25 mouse cellular contexts compared by ENCODE assay signal in the genomic region with DNA sequence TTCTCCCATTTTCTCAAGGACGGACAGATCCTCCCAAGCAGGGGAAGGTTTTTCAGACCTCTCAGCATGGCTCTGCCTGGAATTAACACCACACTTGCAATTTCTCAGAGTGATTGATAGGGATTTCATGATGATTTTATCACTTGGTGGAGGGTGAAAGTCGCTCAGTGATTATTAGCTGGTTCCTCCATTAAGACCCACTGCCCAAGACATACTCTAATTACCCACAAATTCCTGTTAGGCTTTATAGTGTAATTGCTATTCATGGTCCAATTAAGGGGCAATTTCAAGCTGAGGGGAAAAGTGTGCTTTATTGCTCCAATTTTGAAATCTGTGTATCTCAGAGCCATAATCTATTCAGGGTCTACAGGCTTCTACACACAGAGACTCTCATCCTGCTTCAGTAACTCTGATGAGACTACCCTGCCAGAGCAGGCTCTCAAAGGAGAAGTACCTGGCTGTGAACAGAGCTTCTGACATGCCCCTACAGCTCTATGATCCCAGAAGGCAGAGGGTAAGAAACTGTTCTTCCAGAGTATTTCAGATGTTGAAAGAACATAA. TPM values are rescaled to one million over a fixed set of nuclear protein-coding genes. Genes with fewer than 3 reads are reported as not detected.
"Had no signal": no experiment of that assay in that cellular context is flagged by ENCODE, and none has a peak within 500 bp of the region (broad histone marks: within the 10 kb centered on the region; RNA-seq: fewer than 3 reads in every experiment).

No protein-coding gene starts in this region.

- H3K4me2 ChIP-seq: limb, embryonic 13.5 days; liver, embryonic 12.5 days; liver, embryonic 15.5 days; midbrain, embryonic 11.5 days; stomach, embryonic 15.5 days had no signal

- H3K27me3 ChIP-seq: limb, embryonic 13.5 days; liver, embryonic 12.5 days; liver, embryonic 15.5 days; stomach, embryonic 15.5 days had no signal

- H3K4me3 ChIP-seq: layer of hippocampus, adult 2 months; limb, embryonic 10.5 days; limb, embryonic 13.5 days; liver, embryonic 12.5 days; liver, embryonic 15.5 days; stomach, embryonic 15.5 days had no signal

- H3K36me3 ChIP-seq: limb, embryonic 10.5 days; limb, embryonic 13.5 days; liver, embryonic 12.5 days; liver, embryonic 15.5 days; stomach, embryonic 15.5 days had no signal

- DNase-seq: kidney, adult 2 months; kidney, postnatal 25 days; layer of hippocampus, adult 9-11 months; liver; lung, adult 2 months; lung, postnatal 14 days; lung, postnatal 4 days; midbrain, embryonic 14.5 days; retina, postnatal 1 day; right cerebral cortex, postnatal 25 days; spleen, adult 18-20 months; thymus, postnatal 25 days had no signal

- ATAC-seq: liver, embryonic 12.5 days had no signal

- H3K27ac ChIP-seq: kidney, postnatal 0 days; layer of hippocampus, adult 2 months; limb, embryonic 10.5 days; limb, embryonic 13.5 days; liver, embryonic 12.5 days; liver, embryonic 15.5 days; stomach, embryonic 15.5 days had no signal

- H3K4me1 ChIP-seq: limb, embryonic 10.5 days; limb, embryonic 13.5 days; liver, embryonic 12.5 days; liver, embryonic 15.5 days; stomach, embryonic 15.5 days had no signal

- H3K9ac ChIP-seq: limb, embryonic 13.5 days; liver, embryonic 12.5 days; liver, embryonic 15.5 days; stomach, embryonic 15.5 days had no signal

- H3K9me3 ChIP-seq: limb, embryonic 10.5 days; limb, embryonic 13.5 days; liver, embryonic 12.5 days; liver, embryonic 15.5 days; stomach, embryonic 15.5 days had no signal

RNA-seq across cellular contexts. Expression of a gene that starts 29.1 kb away (rescaled TPM):
- polyA plus RNA-seq: kidney, adult 2 months; kidney, embryonic 14.5 days; kidney, postnatal 0 days; large intestine, adult 2 months; limb, embryonic 10.5 days; limb, embryonic 13.5 days; liver, embryonic 12.5 days; liver, embryonic 15.5 days; lung, adult 2 months; lung, embryonic 16.5 days; midbrain, embryonic 11.5 days; midbrain, embryonic 14.5 days; midbrain, postnatal 0 days; stomach, embryonic 15.5 days; thymus, postnatal 0 days had no signal
